Mouse (Mus musculus) hindbrain, embryonic 11.5 days (tissue): ENCODE data around the gene Gm9048. TPM values are rescaled to one million over a fixed set of nuclear protein-coding genes. Genes with fewer than 3 reads are reported as not detected.
"Not testable (repeated sequence)": the region's sequence is repeated elsewhere in the genome, so short reads cannot be mapped to it uniquely, and the experiment has no call there.

Experiments used
- ATAC-seq: fragments of 200-750 bp; cut with Nextera tagmentation; 2 replicates; pipeline ENCODE4 v1.8.0; 2017; ENCODE audit warnings: mild to moderate bottlenecking, moderate TSS enrichment, moderate library complexity; ENCODE audit not compliant: low FRiP score
- DNase-seq: peaks from one replicate; pipeline ENCODE4 v3.0.0-alpha.2; 2015; ENCODE audit warnings: low spot score
- H3K27ac ChIP-seq: fragments of 300-500 bp; sonication (generic); 2 replicates; pipeline ENCODE4 v1.5.1; 2014; ENCODE audit warnings: mild to moderate bottlenecking, low read depth, low read length
- H3K27me3 ChIP-seq: fragments of 300-500 bp; sonication (generic); 2 replicates; pipeline ENCODE4 v1.6.1; 2014; ENCODE audit warnings: mild to moderate bottlenecking, low read length, moderate library complexity, mixed read lengths; ENCODE audit not compliant: control insufficient read depth, insufficient read depth
- H3K36me3 ChIP-seq: fragments of 300-500 bp; sonication (generic); 2 replicates; pipeline ENCODE4 v1.6.1; 2014; ENCODE audit warnings: mild to moderate bottlenecking, low read length, moderate library complexity, mixed read lengths; ENCODE audit not compliant: control insufficient read depth, insufficient read depth
- H3K4me1 ChIP-seq: fragments of 300-500 bp; sonication (generic); replicated peaks from 2 replicates; pipeline ENCODE4 v1.6.1; 2014; ENCODE audit warnings: low read length, mixed read lengths; ENCODE audit not compliant: control insufficient read depth, insufficient read depth
- H3K4me2 ChIP-seq: fragments of 300-500 bp; sonication (generic); replicated peaks from 2 replicates; pipeline ENCODE4 v1.6.1; 2014; ENCODE audit warnings: mild to moderate bottlenecking, low read depth, low read length
- H3K4me3 ChIP-seq: fragments of 300-500 bp; sonication (generic); 2 replicates; pipeline ENCODE4 v1.5.1; 2014; ENCODE audit warnings: low read depth, low read length
- H3K9ac ChIP-seq: fragments of 300-500 bp; sonication (generic); 2 replicates; pipeline ENCODE4 v1.6.1; 2014; ENCODE audit warnings: low read depth, low read length
- H3K9me3 ChIP-seq: fragments of 300-500 bp; sonication (generic); 2 replicates; pipeline ENCODE4 v1.6.1; 2016; ENCODE audit warnings: low read length; ENCODE audit not compliant: control insufficient read depth
- WGBS: fragments of 180-500 bp; shearing (Covaris S2); extraction: QIAGEN DNeasy Blood & Tissue Kit; methylation state at CpG from one replicate; pipeline ENCODE4 v1.1.7; 2014; 5-methylcytosine and 5-hydroxymethylcytosine counted together
- polyA plus RNA-seq: library from polyadenylated mRNA; unstranded; fragments of >200 nt; fragmentation: Nextera tagmentation; extraction: Ambion mirVana; gene quantifications from 2 replicates; pipeline ENCODE4 v1.2.1, GENCODE M21; 2014

Gene Gm9048
- polyA plus RNA-seq, 1 experiment from 2014 or later = not detected

DNA sequence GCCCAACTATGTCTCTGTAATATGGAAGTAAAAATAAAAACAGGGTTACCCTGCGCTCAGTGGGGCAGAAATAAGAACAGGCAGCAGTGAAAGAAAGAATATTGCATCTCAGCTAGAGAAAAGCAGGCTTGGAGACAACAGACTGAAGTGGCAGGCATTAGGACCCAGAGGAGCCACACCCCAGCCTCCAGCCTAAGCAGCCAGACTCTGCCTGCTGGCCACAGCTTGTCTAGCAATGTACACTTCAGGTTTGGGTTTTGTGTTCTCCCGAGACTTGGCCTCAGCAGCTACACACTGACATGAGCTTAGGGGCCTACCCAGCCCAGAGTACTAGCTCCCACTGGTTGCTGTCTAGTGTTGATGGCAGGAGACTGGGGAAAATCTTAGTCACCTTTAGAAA lies 46.3 kb downstream of the Gm9048 start:
- not testable (repeated sequence) for H3K36me3 ChIP-seq, ATAC-seq

More for the DNA sequence above, 46.3 kb downstream of the Gm9048 start:
- 64% methylated on average over 2 of the region's 2 CpGs for WGBS
- H3K9me3 ChIP-seq, H3K9ac ChIP-seq, H3K4me1 ChIP-seq, DNase-seq, H3K27me3 ChIP-seq, H3K4me3 ChIP-seq, H3K4me2 ChIP-seq, H3K27ac ChIP-seq: not testable (repeated sequence)

Other genes starting within 250 kb of the Gm9048 start
- 57.3 and 62.2 TPM in 2 replicates for gene Mdm1, start 206.9 kb downstream of the Gm9048 start, polyA plus RNA-seq
- not detected in 2 replicates for gene Il22, start 143.7 kb downstream of the Gm9048 start, polyA plus RNA-seq
- gene Gm32717, start 107.9 kb downstream of the Gm9048 start, polyA plus RNA-seq = 0.15 and 0.26 TPM in 2 replicates
- gene Gm32802, start 90.0 kb downstream of the Gm9048 start, polyA plus RNA-seq = 0.15 and 0.26 TPM in 2 replicates
- not detected in 2 replicates for gene Iltifb, start 53.6 kb downstream of the Gm9048 start, polyA plus RNA-seq
- gene Gm9040, start 21.7 kb downstream of the Gm9048 start, polyA plus RNA-seq = not detected in 2 replicates
- gene Gm9044, start 16.3 kb downstream of the Gm9048 start, polyA plus RNA-seq = not detected in 2 replicates
- gene Gm9045, start 10.8 kb downstream of the Gm9048 start, polyA plus RNA-seq = 0.07 TPM in 1 of 2 replicates, not detected in the other
- not detected in 2 replicates for gene Gm9046, start 5.4 kb downstream of the Gm9048 start, polyA plus RNA-seq
- 0.07 TPM in 1 of 2 replicates, not detected in the other for gene Gm9049, start 5.4 kb upstream of the Gm9048 start, polyA plus RNA-seq
- not detected in 2 replicates for gene Ifng, start 92.4 kb upstream of the Gm9048 start, polyA plus RNA-seq